Mouse (Mus musculus) thymus, adult 2 months (tissue): Measurements from ENCODE around the gene Tfpt. TPM values are rescaled to one million over a fixed set of nuclear protein-coding genes. Genes with fewer than 3 reads are reported as not detected.
"Not testable (repeated sequence)": the region's sequence is repeated elsewhere in the genome, so short reads cannot be mapped to it uniquely, and the experiment has no call there.

ENCODE experiments used
- DNase-seq: peaks from one replicate; pipeline ENCODE4 v3.0.0; 2021
- H3K27ac ChIP-seq: fragments of 200-500 bp; 2 replicates; pipeline ENCODE4 v1.5.1; 2012; ENCODE audit warnings: low read length, control low read depth; ENCODE audit not compliant: control insufficient read depth, insufficient read depth
- H3K27me3 ChIP-seq: fragments of 200-500 bp; 2 replicates; pipeline ENCODE4 v1.6.1; 2012; ENCODE audit warnings: mild to moderate bottlenecking, low read length, moderate library complexity, mixed read lengths; ENCODE audit not compliant: control insufficient read depth, insufficient read depth
- H3K36me3 ChIP-seq: fragments of 200-500 bp; 2 replicates; pipeline ENCODE4 v1.6.1; 2012; ENCODE audit warnings: mild to moderate bottlenecking, low read length, moderate library complexity; ENCODE audit not compliant: control insufficient read depth, insufficient read depth
- H3K4me1 ChIP-seq: fragments of 200-500 bp; replicated peaks from 2 replicates; pipeline ENCODE4 v1.6.1; 2012; ENCODE audit warnings: low read length; ENCODE audit not compliant: control insufficient read depth, insufficient read depth
- H3K4me3 ChIP-seq: fragments of 200-500 bp; 2 replicates; pipeline ENCODE4 v1.5.1; 2012; ENCODE audit warnings: mild to moderate bottlenecking, low read length, control low read depth, moderate library complexity; ENCODE audit not compliant: control insufficient read depth, insufficient read depth
- CTCF ChIP-seq: fragments of 200-500 bp; IDR thresholded peaks from 2 replicates; pipeline ENCODE4 v1.5.1; 2012; ENCODE audit warnings: mild to moderate bottlenecking, control low read depth, low read length, moderate library complexity, borderline replicate concordance; ENCODE audit not compliant: control insufficient read depth, poor library complexity, insufficient read depth; ENCODE audit errors: extremely low read depth
- POLR2A ChIP-seq: fragments of 200-500 bp; IDR thresholded peaks from 2 replicates; pipeline ENCODE4 v1.6.1; 2012; ENCODE audit warnings: mild to moderate bottlenecking, low read length, control low read depth, moderate library complexity; ENCODE audit not compliant: control insufficient read depth, poor library complexity, insufficient read depth; ENCODE audit errors: extremely low read depth
- WGBS: fragments of 180-500 bp; shearing (Covaris S2); methylation state at CpG from one replicate; pipeline ENCODE4 v1.1.7; 2018; 5-methylcytosine and 5-hydroxymethylcytosine counted together
- polyA plus RNA-seq: library from polyadenylated mRNA; depleted of rRNA; stranded (reverse); fragments of >200 nt; gene quantifications from 2 replicates; pipeline ENCODE4 v1.2.3, GENCODE M21; 2012; rRNA removed

Gene Tfpt
- polyA plus RNA-seq, 1 experiment: 9.4 TPM

- no peaks in the 10 kb centered on the region for H3K4me1 ChIP-seq
- no peak for DNase-seq
- 7% methylated on average over 1 of the region's 1 CpGs for WGBS
- H3K36me3 ChIP-seq: no peaks in the 10 kb centered on the region
- no peaks in the 10 kb centered on the region for H3K27me3 ChIP-seq
- H3K4me3 ChIP-seq: no peak overlapping the region
- TF ChIP-seq POLR2A (no peak), CTCF (no peak)
- no peak overlapping the region for H3K27ac ChIP-seq
Observed at GRCm38 (mm10) chr7:3571847-3572246, 57.9 kb downstream of the Tfpt start.

GRCm38 (mm10) chr7:3570580-3570979 is 59.1 kb downstream of the Tfpt start:
- H3K27me3 ChIP-seq, H3K4me3 ChIP-seq, H3K4me1 ChIP-seq, DNase-seq, H3K27ac ChIP-seq, H3K36me3 ChIP-seq: not testable (repeated sequence)
- WGBS: 70% methylated on average over 3 of the region's 3 CpGs

Other genes starting within 250 kb of the Tfpt start
- 0.82 and 0.88 TPM in 2 replicates for gene Cacng8, start 239.2 kb downstream of the Tfpt start, polyA plus RNA-seq
- gene Cacng6, start 205.7 kb downstream of the Tfpt start, polyA plus RNA-seq: 0.11 and 0.40 TPM in 2 replicates
- gene Tarm1, start 127.3 kb downstream of the Tfpt start, polyA plus RNA-seq: 0.52 and 0.53 TPM in 2 replicates
- 0.13 and 0.60 TPM in 2 replicates for gene Oscar, start 13.8 kb downstream of the Tfpt start, polyA plus RNA-seq
- gene Ndufa3, start 12.6 kb downstream of the Tfpt start, polyA plus RNA-seq: 231 and 311 TPM in 2 replicates
- 42.4 and 48.6 TPM in 2 replicates for gene Prpf31, start 56 bp upstream of the Tfpt start, polyA plus RNA-seq
- gene Cnot3, start 15.3 kb upstream of the Tfpt start, polyA plus RNA-seq: 185 and 202 TPM in 2 replicates
- gene Leng1, start 35.9 kb upstream of the Tfpt start, polyA plus RNA-seq: 4.3 and 4.9 TPM in 2 replicates
- 21.7 and 27.9 TPM in 2 replicates for gene Tmc4, start 47.6 kb upstream of the Tfpt start, polyA plus RNA-seq
- gene Tsen34, start 62.9 kb upstream of the Tfpt start, polyA plus RNA-seq: 53.6 and 57.6 TPM in 2 replicates
- 75.5 and 82.5 TPM in 2 replicates for gene Mboat7, start 63.6 kb upstream of the Tfpt start, polyA plus RNA-seq
- gene Rps9, start 74.1 kb upstream of the Tfpt start, polyA plus RNA-seq: 2,860 and 2,943 TPM in 2 replicates
- 17.5 and 20.0 TPM in 2 replicates for gene Pirb, start 90.5 kb upstream of the Tfpt start, polyA plus RNA-seq
- gene Gm15448, start 195.8 kb upstream of the Tfpt start, polyA plus RNA-seq: 0.41 and 0.59 TPM in 2 replicates
- gene Pira2, start 215.1 kb upstream of the Tfpt start, polyA plus RNA-seq: 1.1 and 2.0 TPM in 2 replicates